Mouse (Mus musculus) urinary bladder, postnatal 14 days (tissue): ENCODE results near the gene Klf12.
"Not testable (repeated sequence)": the region's sequence is repeated elsewhere in the genome, so short reads cannot be mapped to it uniquely, and the experiment has no call there.

Experiments
- DNase-seq: peaks from one replicate; pipeline ENCODE4 v3.0.0; 2021; ENCODE audit warnings: low spot score

The Klf12 gene

GRCm38 (mm10) chr14:99876791-99877578 lies 407.5 kb downstream of the Klf12 start:
- DNase-seq = no peak

DNA sequence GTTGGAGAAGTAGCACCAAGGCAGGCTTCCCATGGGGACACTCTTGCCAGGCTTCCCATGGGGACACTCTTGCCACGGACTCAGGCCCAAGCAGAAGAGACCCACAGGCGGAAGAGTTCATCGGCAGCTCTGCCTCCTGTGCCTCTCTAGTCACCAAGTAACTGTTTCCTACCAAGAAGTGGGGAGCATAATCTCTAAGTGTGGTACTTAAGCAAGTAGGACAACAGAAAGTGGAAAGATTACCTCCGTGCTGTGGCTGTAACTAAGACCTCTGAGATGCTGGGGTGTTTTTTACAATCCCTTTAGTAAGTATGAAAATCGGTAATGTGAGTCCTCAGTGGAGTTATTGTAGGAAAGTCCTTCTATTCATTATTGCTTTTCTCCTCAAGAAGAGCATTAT lies 410.8 kb downstream of the Klf12 start:
- DNase-seq = no peak

- DNase-seq = no peak
Measured at GRCm38 (mm10) chr14:99856158-99857011, 428.1 kb downstream of the Klf12 start.

DNA sequence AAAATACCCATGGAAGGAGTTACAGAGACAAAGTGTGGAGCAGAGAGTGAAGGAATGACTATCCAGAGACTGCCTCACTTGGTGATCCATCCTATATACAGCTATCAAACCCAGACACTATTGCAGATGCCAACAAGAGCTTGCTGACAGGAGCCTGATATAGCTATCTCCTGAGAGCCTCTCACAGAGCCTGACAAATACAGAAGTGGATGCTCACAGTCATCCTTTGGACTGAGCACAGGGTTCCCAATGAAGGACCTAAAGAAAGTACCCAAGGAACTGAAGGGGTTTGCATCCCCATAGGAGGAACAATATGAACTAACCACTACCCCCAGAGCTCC lies 430.0 kb downstream of the Klf12 start:
- not testable (repeated sequence) for DNase-seq

- DNase-seq = not testable (repeated sequence)
Measured at GRCm38 (mm10) chr14:99853769-99854466, 430.6 kb downstream of the Klf12 start.

DNA sequence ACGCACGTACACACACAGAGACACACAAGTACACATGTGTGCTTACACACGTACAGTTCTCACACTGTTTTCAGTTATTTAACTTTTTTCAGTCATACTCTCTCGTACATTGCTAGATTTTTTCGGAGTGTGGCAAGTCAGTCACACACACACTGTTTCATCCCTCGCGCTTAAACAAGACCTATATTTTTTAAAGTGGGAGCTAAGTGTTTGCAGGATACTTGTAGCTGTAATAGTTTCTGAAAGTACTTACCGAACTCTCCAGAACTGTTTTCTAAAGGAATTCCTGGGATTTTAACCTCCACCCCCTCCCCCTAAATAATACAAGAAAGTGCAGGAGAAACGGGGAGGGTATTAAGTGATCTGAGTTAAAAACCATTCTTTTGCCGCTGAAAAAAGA lies 434.1 kb downstream of the Klf12 start:
- DNase-seq = no peak

DNA sequence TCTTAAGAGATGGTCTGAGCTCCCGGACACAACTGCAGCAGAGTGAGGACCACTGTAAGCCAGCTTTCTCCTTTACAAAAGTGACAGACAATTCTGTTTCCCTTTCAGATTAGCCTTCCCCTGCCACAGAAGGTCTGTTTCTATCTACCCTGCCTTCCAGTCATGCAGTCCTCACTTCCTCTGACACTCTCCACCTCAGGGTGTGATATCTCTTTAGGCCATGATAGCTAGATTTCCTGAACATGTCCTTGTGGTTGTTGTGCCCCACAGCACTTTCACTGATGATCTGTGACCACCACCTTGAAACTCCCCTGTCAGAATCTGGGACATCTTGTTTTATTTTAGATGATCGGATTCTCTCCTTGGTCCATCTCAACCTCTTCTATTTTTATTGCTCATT lies 437.0 kb downstream of the Klf12 start:
- DNase-seq = no peak

DNA sequence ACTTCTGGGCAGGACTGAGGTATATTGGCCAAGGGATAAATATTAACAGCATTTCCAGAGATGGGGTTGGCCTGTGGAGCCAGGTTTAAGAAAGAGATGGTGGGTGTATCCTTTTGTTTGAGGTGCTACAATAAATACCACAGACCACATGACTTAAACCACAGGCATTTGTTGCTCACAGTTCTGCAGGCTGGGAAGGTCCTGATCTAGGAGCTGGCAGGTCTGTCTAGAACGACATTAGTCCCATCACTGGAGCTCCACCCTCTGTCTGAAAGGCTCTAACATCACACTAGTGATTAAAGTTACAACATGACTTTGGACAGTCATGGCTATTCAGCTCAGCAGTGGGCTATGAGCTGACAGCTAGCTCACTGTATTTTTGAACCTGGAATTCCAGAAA lies 457.8 kb downstream of the Klf12 start:
- DNase-seq = no peak
